Mouse (Mus musculus): ENCODE measurements around the gene Havcr2. TPM values are rescaled to one million over a fixed set of nuclear protein-coding genes. Genes with fewer than 3 reads are reported as not detected.
"Not testable (repeated sequence)": the region's sequence is repeated elsewhere in the genome, so short reads cannot be mapped to it uniquely, and the experiment has no call there.

Gene Havcr2
- polyA plus RNA-seq, 1 experiment from 2014 or later: 0.29 TPM

GRCm38 (mm10) chr11:46474220-46474619 is 19.5 kb downstream of the Havcr2 start:
- no peak overlapping the region for H3K9ac ChIP-seq
- H3K27ac ChIP-seq (replicated peaks): no peak overlapping the region
- no peak overlapping the region for H3K4me3 ChIP-seq
- no peak for ATAC-seq (ENCODE audit: low read depth)
- no peaks in the 10 kb centered on the region for H3K4me1 ChIP-seq (replicated peaks)
- H3K36me3 ChIP-seq: no peaks in the 10 kb centered on the region
- H3K27me3 ChIP-seq: no peaks in the 10 kb centered on the region
- no peak overlapping the region for H3K4me2 ChIP-seq
- 90% methylated on average over 4 of the region's 4 CpGs for WGBS
- no peaks in the 10 kb centered on the region for H3K9me3 ChIP-seq

GRCm38 (mm10) chr11:46479311-46479710 is 24.6 kb downstream of the Havcr2 start:
- Histone ChIP-seq H3K9ac (no peak overlapping the region), H3K4me1 (replicated peaks) (no peaks in the 10 kb centered on the region), H3K9me3 (no peaks in the 10 kb centered on the region), H3K36me3 (no peaks in the 10 kb centered on the region), H3K4me2 (no peak overlapping the region), H3K27me3 (no peaks in the 10 kb centered on the region), H3K4me3 (no peak overlapping the region), H3K27ac (replicated peaks) (no peak overlapping the region)
- no peak for ATAC-seq (ENCODE audit: low read depth)
- 88% methylated on average over 9 of the region's 9 CpGs for WGBS

- H3K27me3 ChIP-seq: no peaks in the 10 kb centered on the region
- no peaks in the 10 kb centered on the region for H3K4me1 ChIP-seq (replicated peaks)
- H3K4me3 ChIP-seq: no peak overlapping the region
- WGBS: 84% methylated on average over 7 of the region's 7 CpGs
- no peak overlapping the region for H3K27ac ChIP-seq (replicated peaks)
- H3K36me3 ChIP-seq: no peaks in the 10 kb centered on the region
- no peak for ATAC-seq (ENCODE audit: low read depth)
- no peak overlapping the region for H3K4me2 ChIP-seq
- no peak overlapping the region for H3K9ac ChIP-seq
- no peaks in the 10 kb centered on the region for H3K9me3 ChIP-seq
These were observed 25.8 kb downstream of the Havcr2 start for GRCm38 (mm10) chr11:46480517-46480916.

- Histone ChIP-seq H3K9ac (no peak overlapping the region), H3K36me3 (no peaks in the 10 kb centered on the region), H3K27me3 (no peaks in the 10 kb centered on the region), H3K9me3 (no peaks in the 10 kb centered on the region), H3K27ac (replicated peaks) (no peak overlapping the region), H3K4me3 (no peak overlapping the region), H3K4me1 (replicated peaks) (no peaks in the 10 kb centered on the region), H3K4me2 (no peak overlapping the region)
- WGBS: 20% methylated on average over 1 of the region's 1 CpGs
- ATAC-seq (ENCODE audit: low read depth): no peak
These were observed 33.5 kb downstream of the Havcr2 start for GRCm38 (mm10) chr11:46488231-46488630.

- H3K4me2 ChIP-seq: no peak overlapping the region
- no peak overlapping the region for H3K4me3 ChIP-seq
- no peaks in the 10 kb centered on the region for H3K36me3 ChIP-seq
- H3K27me3 ChIP-seq: no peaks in the 10 kb centered on the region
- no peak overlapping the region for H3K27ac ChIP-seq (replicated peaks)
- no peaks in the 10 kb centered on the region for H3K4me1 ChIP-seq (replicated peaks)
- ATAC-seq (ENCODE audit: low read depth): no peak
- no peak overlapping the region for H3K9ac ChIP-seq
- no peaks in the 10 kb centered on the region for H3K9me3 ChIP-seq
- 90% methylated on average over 2 of the region's 2 CpGs for WGBS
These were observed 33.9 kb downstream of the Havcr2 start for GRCm38 (mm10) chr11:46488650-46489049.

GRCm38 (mm10) chr11:46507146-46507545 is 52.4 kb downstream of the Havcr2 start:
- no peak overlapping the region for H3K4me3 ChIP-seq
- no peak for ATAC-seq (ENCODE audit: low read depth)

GRCm38 (mm10) chr11:46509900-46510299 is 55.2 kb downstream of the Havcr2 start:
- H3K4me2 ChIP-seq: no peak overlapping the region
- H3K4me1 ChIP-seq (replicated peaks): no peaks in the 10 kb centered on the region
- no peak for ATAC-seq (ENCODE audit: low read depth)
- H3K9me3 ChIP-seq: no peaks in the 10 kb centered on the region
- no peak overlapping the region for H3K9ac ChIP-seq
- 96% methylated on average over 5 of the region's 5 CpGs for WGBS
- H3K27me3 ChIP-seq: no peaks in the 10 kb centered on the region
- H3K4me3 ChIP-seq: no peak overlapping the region
- no peak overlapping the region for H3K27ac ChIP-seq (replicated peaks)
- no peaks in the 10 kb centered on the region for H3K36me3 ChIP-seq

More at GRCm38 (mm10) chr11:46507146-46507545, 52.4 kb downstream of the Havcr2 start:
- 77% methylated on average over 3 of the region's 3 CpGs for WGBS
- Histone ChIP-seq H3K9me3 (no peaks in the 10 kb centered on the region), H3K4me1 (replicated peaks) (no peaks in the 10 kb centered on the region), H3K27ac (replicated peaks) (no peak overlapping the region), H3K4me2 (no peak overlapping the region), H3K9ac (no peak overlapping the region), H3K27me3 (no peaks in the 10 kb centered on the region), H3K36me3 (no peaks in the 10 kb centered on the region)

GRCm38 (mm10) chr11:46521341-46521740 is 66.6 kb downstream of the Havcr2 start:
- not testable (repeated sequence) for H3K4me3 ChIP-seq; ATAC-seq (ENCODE audit: low read depth); H3K4me2 ChIP-seq; H3K9ac ChIP-seq; H3K27me3 ChIP-seq; H3K27ac ChIP-seq (replicated peaks); H3K4me1 ChIP-seq (replicated peaks); H3K9me3 ChIP-seq; H3K36me3 ChIP-seq
- WGBS: 85% methylated on average over 5 of the region's 5 CpGs

GRCm38 (mm10) chr11:46522719-46523118 is 68.0 kb downstream of the Havcr2 start:
- Histone ChIP-seq H3K4me1 (replicated peaks) (no peaks in the 10 kb centered on the region), H3K36me3 (no peaks in the 10 kb centered on the region), H3K27ac (replicated peaks) (no peak overlapping the region), H3K4me2 (no peak overlapping the region), H3K9me3 (no peaks in the 10 kb centered on the region), H3K4me3 (no peak overlapping the region), H3K27me3 (no peaks in the 10 kb centered on the region), H3K9ac (no peak overlapping the region)
- no peak for ATAC-seq (ENCODE audit: low read depth)
- WGBS: 86% methylated on average over 3 of the region's 3 CpGs

GRCm38 (mm10) chr11:46523912-46524311 is 69.2 kb downstream of the Havcr2 start, which contains the start of gene Gm12169:
TSS of gene Gm12169 (plus strand) at chr11:46524212.
- 96% methylated on average over 2 of the region's 2 CpGs for whole genome bisulfite sequencing
- Histone ChIP-seq H3K4me2 (no peak within 1 kb of the TSS), H3K4me1 (replicated peaks) (no peaks in the 10 kb centered on the region), H3K27me3 (no peaks in the 10 kb centered on the region), H3K36me3 (no peaks in the 10 kb centered on the region), H3K4me3 (no peak within 1 kb of the TSS), H3K9ac (no peak within 1 kb of the TSS), H3K9me3 (no peaks in the 10 kb centered on the region), H3K27ac (replicated peaks) (no peak within 1 kb of the TSS)
- ATAC-seq (ENCODE audit: low read depth): no peak

GRCm38 (mm10) chr11:46530149-46530548 is 75.4 kb downstream of the Havcr2 start:
- Histone ChIP-seq H3K4me1 (replicated peaks) (no peaks in the 10 kb centered on the region), H3K27me3 (no peaks in the 10 kb centered on the region), H3K4me3 (no peak overlapping the region), H3K9me3 (no peaks in the 10 kb centered on the region), H3K4me2 (no peak overlapping the region), H3K9ac (no peak overlapping the region), H3K27ac (replicated peaks) (no peak overlapping the region), H3K36me3 (no peaks in the 10 kb centered on the region)
- WGBS: 76% methylated on average over 4 of the region's 4 CpGs
- no peak for ATAC-seq (ENCODE audit: low read depth)
